Mouse (Mus musculus) kidney, adult 2 months (tissue): ENCODE results near the gene B130006D01Rik.

Experiments
- CTCF ChIP-seq: fragments of 200-500 bp; conservative IDR thresholded peaks from 2 replicates; pipeline ENCODE4 v1.5.1; 2011; ENCODE audit warnings: low read depth, mild to moderate bottlenecking, control low read depth, low read length, moderate library complexity, mixed read lengths; ENCODE audit not compliant: insufficient read depth, insufficient read length
- POLR2A ChIP-seq: fragments of 200-500 bp; IDR thresholded peaks from one replicate; pipeline ENCODE4 v1.6.1; 2011; ENCODE audit warnings: low read depth, low read length, control low read depth

DNA sequence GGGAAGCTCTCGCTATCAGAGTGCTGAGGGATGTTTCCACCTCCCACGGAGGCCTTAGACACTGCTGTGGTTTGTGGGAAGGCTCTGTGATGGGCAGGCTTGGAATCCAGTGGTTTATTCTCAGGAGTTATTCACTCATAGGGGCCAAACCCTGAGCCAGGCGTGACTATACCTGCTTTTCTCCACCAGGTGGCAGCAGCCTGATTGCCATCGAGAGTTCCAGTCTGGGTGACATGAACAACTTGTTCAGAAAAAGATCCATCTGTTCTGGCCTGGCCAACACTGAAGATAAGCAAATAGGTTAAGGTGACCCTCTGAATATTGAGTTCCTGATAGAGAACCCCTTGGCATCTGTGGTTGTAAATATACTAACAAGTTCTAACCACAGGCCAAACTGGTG, 37.4 kb upstream of the B130006D01Rik start:
- TF ChIP-seq POLR2A: no peak
- TF ChIP-seq CTCF: peak; percentile 94
